Mouse (Mus musculus) left cerebral cortex, adult 8-10 months (tissue): Measurements from ENCODE around the gene Sdhd. TPM values are rescaled to one million over a fixed set of nuclear protein-coding genes. Genes with fewer than 3 reads are reported as not detected.

Experiments
- total RNA-seq, 4 experiments: library from RNA; stranded (reverse); gene quantifications; 2 replicates each; pipeline ENCODE4 v1.2.4; 2022

The Sdhd gene
- total RNA-seq, 4 experiments from 2014 or later, result 102 to 113 (median 109) TPM

Other genes starting within 250 kb of the Sdhd start
- gene Plet1, start 109.3 kb downstream of the Sdhd start, total RNA-seq, result not detected
- gene Pts, start 75.1 kb downstream of the Sdhd start, total RNA-seq, result 10 to 100 TPM; 28.2 to 31.7 (median 29.5) TPM
- gene Il18, start 49.0 kb downstream of the Sdhd start, total RNA-seq, result 10 to 100 TPM; 20.2 to 26.5 (median 25.1) TPM
- 1 to 10 TPM; 4.1 to 4.8 (median 4.4) TPM for gene Bco2, start 48.6 kb downstream of the Sdhd start, total RNA-seq
- not detected for gene Tex12, start 42.5 kb downstream of the Sdhd start, total RNA-seq
- 100 to 1,000 TPM; 195 to 210 (median 203) TPM for gene Timm8b, start 98 bp upstream of the Sdhd start, total RNA-seq
- 1 to 10 TPM; 2.3 to 4.4 (median 3.2) TPM for gene Pih1d2, start 13.5 kb upstream of the Sdhd start, total RNA-seq
- gene Nkapd1, start 13.7 kb upstream of the Sdhd start, total RNA-seq, result 10 to 100 TPM; 19.5 to 20.4 (median 20.2) TPM
- gene Dlat, start 56.0 kb upstream of the Sdhd start, total RNA-seq, result 100 to 1,000 TPM; 110 to 123 (median 118) TPM
- 10 to 100 TPM; 67.0 to 85.3 (median 71.8) TPM for gene Dixdc1, start 135.7 kb upstream of the Sdhd start, total RNA-seq
- gene 2310030G06Rik, start 142.7 kb upstream of the Sdhd start, total RNA-seq, result 1 to 10 TPM; 2.7 to 3.7 (median 3.1) TPM
- 100 to 1,000 TPM; 157 to 185 (median 170) TPM for gene Cryab, start 147.5 kb upstream of the Sdhd start, total RNA-seq
- gene Hspb2, start 148.5 kb upstream of the Sdhd start, total RNA-seq, result 1 to 10 TPM in 3 of 4 experiments, under 1 TPM in 1; 0.74 to 2.4 (median 1.9) TPM
- gene Fdxacb1, start 164.4 kb upstream of the Sdhd start, total RNA-seq, result 1 to 10 TPM; 5.3 to 6.6 (median 5.8) TPM
- 10 to 100 TPM; 26.1 to 31.9 (median 29.0) TPM for gene Alg9, start 171.2 kb upstream of the Sdhd start, total RNA-seq
- gene 1110032A03Rik, start 171.7 kb upstream of the Sdhd start, total RNA-seq, result 10 to 100 TPM; 32.3 to 39.7 (median 34.1) TPM
- gene Ppp2r1b, start 241.5 kb upstream of the Sdhd start, total RNA-seq, result 10 to 100 TPM; 13.5 to 19.2 (median 16.8) TPM